Comparison of ENCODE assay signal across 11 mouse cellular contexts in genomic region chr17:29126561-29126960, GRCm38 (mm10).
"Had no signal": no experiment of that assay in that cellular context is flagged by ENCODE, and none has a peak within 500 bp of the region (broad histone marks: within the 10 kb centered on the region; RNA-seq: fewer than 3 reads in every experiment).

No protein-coding gene starts in this region.

- DNase-seq: lung, embryonic 14.5 days; lung, postnatal 10 days; lung, postnatal 4 days; midbrain, embryonic 14.5 days; retina, postnatal 1 day; right cerebral cortex, adult 18-20 months; right cerebral cortex, postnatal 25 days; right cerebral cortex, postnatal 4 days; spleen, adult 18-20 months; thymus, adult 2 months; thymus, postnatal 25 days had no signal
